In the genomic region with DNA sequence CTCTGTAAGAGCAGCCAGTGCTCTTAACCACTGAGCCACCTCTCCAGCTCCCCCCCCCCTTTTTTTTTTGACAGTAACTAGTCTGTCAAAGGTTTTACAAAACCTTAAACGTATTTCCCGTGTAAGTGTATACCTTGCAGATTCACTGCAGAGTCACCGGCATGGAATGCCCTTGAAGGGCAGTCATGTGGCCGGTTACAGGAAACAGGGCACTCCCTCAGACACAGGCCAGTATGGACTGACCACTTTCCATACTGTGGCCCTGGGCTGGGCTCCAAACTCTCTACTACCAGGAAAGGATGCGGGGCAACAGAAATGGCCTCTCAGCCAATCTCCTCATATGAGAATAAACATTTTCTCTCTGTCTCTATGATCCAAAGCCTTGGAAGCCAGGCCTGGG, we compare ENCODE assay signal across 25 mouse cellular contexts. TPM values are rescaled to one million over a fixed set of nuclear protein-coding genes. Genes with fewer than 3 reads are reported as not detected.
"Had no signal": no experiment of that assay in that cellular context is flagged by ENCODE, and none has a peak within 500 bp of the region (broad histone marks: within the 10 kb centered on the region; RNA-seq: fewer than 3 reads in every experiment).

No protein-coding gene starts in this region.

- H3K27ac ChIP-seq: liver, embryonic 14.5 days; lung, embryonic 15.5 days; midbrain, embryonic 10.5 days; midbrain, embryonic 12.5 days; neural tube, embryonic 12.5 days had no signal

- H3K27me3 ChIP-seq: lung, embryonic 15.5 days had no signal

- DNase-seq: lung, adult 2 months; lung, postnatal 10 days; midbrain, embryonic 14.5 days; retina, postnatal 1 day; right cerebral cortex, adult 18-20 months; right cerebral cortex, postnatal 25 days; right cerebral cortex, postnatal 4 days; spleen, adult 18-20 months; thymus, adult 2 months; thymus, postnatal 25 days; thymus, postnatal 4 days had no signal

- H3K36me3 ChIP-seq: lung, embryonic 15.5 days; midbrain, embryonic 10.5 days; midbrain, embryonic 12.5 days; neural tube, embryonic 12.5 days had no signal

- H3K4me2 ChIP-seq: lung, embryonic 15.5 days; midbrain, embryonic 12.5 days; neural tube, embryonic 12.5 days had no signal

- H3K4me3 ChIP-seq: lung, embryonic 15.5 days; midbrain, embryonic 10.5 days; midbrain, embryonic 12.5 days; neural tube, embryonic 12.5 days had no signal

RNA-seq across cellular contexts. Expression of a gene that starts 8.8 kb away (rescaled TPM):
- total RNA-seq: megakaryocyte, adult 5-6 weeks; megakaryocyte-erythroid progenitor cell, adult 5-6 weeks had no signal
- polyA plus RNA-seq: midbrain, embryonic 14.5 days; midbrain, embryonic 16.5 days; neural tube, embryonic 14.5 days had no signal

RNA-seq across cellular contexts. Expression of a gene that starts 30.5 kb away (rescaled TPM):
- total RNA-seq: megakaryocyte, adult 5-6 weeks; megakaryocyte-erythroid progenitor cell, adult 5-6 weeks; neutrophil, adult 5-6 weeks had no signal

RNA-seq across cellular contexts. Expression of a gene that starts 40.2 kb away (rescaled TPM):
- total RNA-seq: neutrophil, adult 5-6 weeks had no signal
- polyA plus RNA-seq: lung, adult 2 months; midbrain, embryonic 14.5 days; midbrain, embryonic 16.5 days; small intestine, adult 2 months; urinary bladder, adult 2 months had no signal

RNA-seq across cellular contexts. Expression of a gene that starts 49.0 kb away (rescaled TPM):
- total RNA-seq: megakaryocyte, adult 5-6 weeks; megakaryocyte-erythroid progenitor cell, adult 5-6 weeks; neutrophil, adult 5-6 weeks had no signal
- polyA plus RNA-seq: lung, adult 2 months; lung, embryonic 15.5 days; midbrain, embryonic 10.5 days; midbrain, embryonic 12.5 days; midbrain, embryonic 14.5 days; midbrain, embryonic 16.5 days; neural tube, embryonic 12.5 days; neural tube, embryonic 14.5 days; small intestine, adult 2 months; stomach, embryonic 14.5 days; stomach, embryonic 16.5 days; thymus, adult 2 months; urinary bladder, adult 2 months had no signal
